Mouse (Mus musculus): ENCODE results near the gene Gm47996.

The Gm47996 gene

GRCm38 (mm10) chr1:151244013-151244412 is 34.1 kb downstream of the Gm47996 start:
- no peak for ATAC-seq (ENCODE audit: insufficient number of reproducible peaks, low FRiP score, low TSS enrichment)

- no peak for ATAC-seq (ENCODE audit: insufficient number of reproducible peaks, low FRiP score, low TSS enrichment)
Measured at GRCm38 (mm10) chr1:151244761-151245160, 34.8 kb downstream of the Gm47996 start.

- no peak for ATAC-seq (ENCODE audit: insufficient number of reproducible peaks, low FRiP score, low TSS enrichment)
Measured at GRCm38 (mm10) chr1:151245165-151245564, 35.2 kb downstream of the Gm47996 start.

GRCm38 (mm10) chr1:151245846-151246245 is 35.9 kb downstream of the Gm47996 start:
- no peak for ATAC-seq (ENCODE audit: insufficient number of reproducible peaks, low FRiP score, low TSS enrichment)

GRCm38 (mm10) chr1:151250109-151250508 is 40.2 kb downstream of the Gm47996 start:
- ATAC-seq (ENCODE audit: insufficient number of reproducible peaks, low FRiP score, low TSS enrichment): no peak

GRCm38 (mm10) chr1:151250529-151251193 is 40.7 kb downstream of the Gm47996 start:
- no peak for ATAC-seq (ENCODE audit: insufficient number of reproducible peaks, low FRiP score, low TSS enrichment)

GRCm38 (mm10) chr1:151251194-151252010 is 41.5 kb downstream of the Gm47996 start:
- no peak for ATAC-seq (ENCODE audit: insufficient number of reproducible peaks, low FRiP score, low TSS enrichment)

GRCm38 (mm10) chr1:151255422-151255821 is 45.5 kb downstream of the Gm47996 start:
- no peak for ATAC-seq (ENCODE audit: insufficient number of reproducible peaks, low FRiP score, low TSS enrichment)

- no peak for ATAC-seq (ENCODE audit: insufficient number of reproducible peaks, low FRiP score, low TSS enrichment)
Measured at GRCm38 (mm10) chr1:151258090-151258954, 48.4 kb downstream of the Gm47996 start.

GRCm38 (mm10) chr1:151259061-151259460 is 49.1 kb downstream of the Gm47996 start:
- no peak for ATAC-seq (ENCODE audit: insufficient number of reproducible peaks, low FRiP score, low TSS enrichment)

Data from cerebellum, adult (tissue).